Mouse (Mus musculus): Measurements from ENCODE around the gene Nprl2.

- TF ChIP-seq CTCF (IDR thresholded peaks at IDR 0.05; ENCODE audit: low read depth, low read length), result no peak
- TF ChIP-seq POLR2A (IDR thresholded peaks at IDR 0.05; ENCODE audit: extremely low read depth, insufficient read depth, low read length), result no peak
Observed at GRCm38 (mm10) chr9:107542721-107543120, 695 bp downstream of the Nprl2 start.

Data from liver, adult 2 months (tissue).